Mouse (Mus musculus) frontal cortex, postnatal 25 days (tissue): ENCODE results near the gene Rhbdf1.
A peak's percentile ranks its signal among the peaks of the same experiment; 100 is the strongest.

Source experiments
- DNase-seq, 2 experiments: peaks; one replicate each; pipeline ENCODE4 v3.0.0; 2022; ENCODE audit warnings: low spot score in 2 of 2

Rhbdf1 gene

DNA sequence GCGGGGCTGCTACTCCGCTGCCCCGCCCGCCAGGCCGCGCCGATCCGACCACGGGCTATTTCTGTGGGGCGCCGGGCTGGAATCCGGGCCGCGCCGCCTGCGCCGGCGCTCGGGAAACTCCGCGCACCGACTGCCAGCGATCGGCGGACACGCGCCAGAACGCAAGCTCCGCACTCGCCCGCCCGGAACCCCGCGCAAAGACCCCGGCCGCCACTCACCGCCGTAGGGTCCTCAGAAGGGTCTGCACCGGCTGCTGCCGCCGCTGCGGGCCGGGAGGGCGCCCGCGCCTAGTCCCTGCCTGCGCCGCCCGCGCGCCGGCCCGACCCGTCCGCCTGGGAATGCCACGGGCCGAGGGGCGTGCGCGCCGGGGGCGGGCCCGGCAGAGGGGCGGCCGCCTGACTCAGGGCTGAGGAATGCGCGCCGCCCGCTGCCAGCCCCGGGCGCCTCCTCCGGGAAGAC lies at the start of gene Rhbdf1:
Rhbdf1 (minus strand) TSS at position 350 of the 459 bp plus-strand sequence.
- DNase-seq: no peak

DNA sequence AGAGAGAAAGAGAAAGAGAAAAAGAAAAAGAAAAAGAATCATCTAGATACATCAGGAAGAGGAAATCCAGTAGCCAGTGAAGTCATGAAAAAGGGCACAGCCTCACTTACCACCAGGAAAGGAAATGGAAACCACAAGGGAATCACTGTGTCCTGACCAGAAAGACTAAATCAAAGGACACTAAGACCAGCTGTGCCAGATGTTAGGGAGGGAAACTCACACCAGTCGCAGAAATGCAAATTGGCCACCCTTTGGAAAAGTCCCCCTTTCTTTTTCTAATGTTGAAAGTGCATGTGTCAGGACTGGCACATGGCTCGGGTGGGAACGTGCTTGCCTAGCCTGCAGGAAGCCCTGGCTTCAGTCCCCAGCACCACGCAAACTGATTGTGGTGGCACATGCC lies 49.1 kb upstream of the Rhbdf1 start:
- DNase-seq: no peak

DNA sequence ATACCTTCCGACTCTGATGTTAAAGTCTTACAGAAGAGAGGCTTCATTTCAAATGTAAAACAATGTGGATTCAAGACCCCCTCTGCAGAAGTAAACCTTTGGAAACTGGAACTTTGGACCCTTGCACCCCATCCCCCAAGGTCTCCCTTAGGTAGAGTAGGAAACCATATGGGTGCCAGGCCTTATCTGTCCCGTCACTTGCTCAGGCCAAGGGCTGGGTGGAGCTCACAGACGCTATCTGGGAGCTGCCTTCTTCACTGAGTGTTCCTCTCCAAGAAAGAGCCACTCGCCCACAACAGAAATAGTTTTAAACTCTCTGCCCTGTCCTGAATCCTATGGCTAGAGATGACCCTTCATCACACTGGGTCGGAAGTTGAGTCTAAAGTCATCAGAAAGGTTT lies 46.9 kb upstream of the Rhbdf1 start:
- no peak for DNase-seq

DNA sequence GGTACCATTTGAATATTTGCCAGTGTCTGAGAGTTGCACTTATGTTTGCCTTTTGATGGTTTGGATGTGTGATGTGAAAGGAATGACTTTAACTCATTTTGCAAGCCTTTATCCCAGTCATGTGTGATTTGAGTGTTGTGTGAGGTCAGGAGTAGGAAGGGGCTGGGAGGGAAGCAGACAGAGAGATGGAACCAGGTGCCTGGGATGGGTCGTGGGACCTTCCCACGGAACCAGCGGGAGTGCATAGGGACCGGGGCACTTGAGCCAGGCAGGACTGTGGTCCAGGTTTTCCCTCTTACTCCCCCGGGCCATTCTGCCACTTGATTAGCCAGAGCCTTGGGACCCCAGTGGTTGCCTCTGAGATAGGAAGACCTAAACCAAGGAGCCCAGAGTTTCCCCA lies 45.9 kb upstream of the Rhbdf1 start:
- DNase-seq: no peak

DNA sequence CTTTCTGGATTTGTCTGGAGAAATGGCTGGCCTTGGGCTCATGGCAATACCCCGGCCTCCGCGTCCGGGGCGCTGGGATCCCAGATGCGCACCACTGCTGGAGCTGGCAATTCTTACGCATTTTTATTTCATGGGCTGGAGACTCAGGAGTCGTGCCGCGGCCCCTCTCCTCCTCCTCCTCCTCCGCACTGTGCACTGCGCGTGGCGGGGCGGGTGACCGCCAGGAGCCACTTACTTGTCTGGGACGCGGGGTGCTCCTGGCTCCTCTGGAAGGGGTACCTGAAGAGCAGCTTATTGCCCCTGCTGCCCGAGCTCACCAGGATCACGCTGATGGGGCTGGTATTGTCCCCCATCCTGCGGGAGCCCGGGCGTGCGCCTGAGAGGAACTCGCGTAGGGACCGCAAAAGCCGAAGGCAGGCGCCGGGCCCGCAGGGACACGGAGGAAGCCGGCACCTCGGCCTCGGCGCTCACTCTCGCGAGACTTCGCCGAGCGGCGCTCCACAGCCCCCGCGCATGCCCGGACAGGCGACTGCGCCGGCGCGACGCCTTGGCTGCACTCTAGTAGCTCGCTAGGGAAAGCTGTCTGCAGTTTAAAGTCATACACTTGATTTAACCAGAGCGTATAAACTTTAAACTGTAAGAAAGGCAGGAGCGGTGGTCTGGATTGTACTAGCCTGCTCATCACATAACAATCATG lies 45.2 kb upstream of the Rhbdf1 start, which contains the start of gene Nprl3:
Nprl3 (minus strand) TSS at position 520 of the 697 bp plus-strand sequence.
- peak; percentile 85 to 92 for DNase-seq

DNA sequence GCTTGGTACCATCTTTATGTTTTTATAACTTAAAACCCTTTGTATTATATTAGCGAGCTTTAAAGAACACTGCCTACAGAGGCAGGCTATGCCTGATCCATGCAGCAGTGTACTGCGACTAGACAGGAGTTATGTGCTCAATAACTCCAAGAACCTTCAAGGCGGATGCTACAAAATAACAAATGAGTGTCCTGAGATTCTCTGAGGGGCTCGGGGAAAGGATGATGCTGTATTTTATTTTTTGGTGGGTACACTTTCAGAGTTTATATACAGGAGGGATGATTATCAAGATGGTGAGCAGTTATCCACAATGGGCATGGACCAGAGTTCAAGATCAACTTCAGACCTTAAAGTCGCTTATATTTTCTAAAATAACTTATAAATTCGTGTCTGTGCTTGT lies 44.7 kb upstream of the Rhbdf1 start:
- DNase-seq: no peak

DNA sequence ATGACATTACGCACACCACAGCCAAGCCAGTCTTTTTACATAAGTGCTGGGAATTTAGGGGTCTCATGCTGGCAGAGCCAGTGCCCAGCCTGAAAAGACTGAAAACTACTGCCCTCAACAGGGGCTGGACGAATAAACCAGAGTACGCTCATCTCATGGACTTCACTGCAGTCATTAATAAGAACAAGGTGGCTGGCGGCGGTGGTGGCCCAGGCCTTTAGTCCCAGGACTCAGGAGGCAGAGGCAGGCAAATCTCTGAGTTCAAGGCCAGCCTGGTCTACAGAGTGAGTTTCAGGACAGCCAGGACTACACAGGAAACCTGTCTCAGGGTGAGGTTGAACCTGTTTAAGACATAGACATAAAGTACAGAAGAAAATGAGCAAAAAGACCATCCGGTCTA lies 44.1 kb upstream of the Rhbdf1 start:
- DNase-seq: no peak

DNA sequence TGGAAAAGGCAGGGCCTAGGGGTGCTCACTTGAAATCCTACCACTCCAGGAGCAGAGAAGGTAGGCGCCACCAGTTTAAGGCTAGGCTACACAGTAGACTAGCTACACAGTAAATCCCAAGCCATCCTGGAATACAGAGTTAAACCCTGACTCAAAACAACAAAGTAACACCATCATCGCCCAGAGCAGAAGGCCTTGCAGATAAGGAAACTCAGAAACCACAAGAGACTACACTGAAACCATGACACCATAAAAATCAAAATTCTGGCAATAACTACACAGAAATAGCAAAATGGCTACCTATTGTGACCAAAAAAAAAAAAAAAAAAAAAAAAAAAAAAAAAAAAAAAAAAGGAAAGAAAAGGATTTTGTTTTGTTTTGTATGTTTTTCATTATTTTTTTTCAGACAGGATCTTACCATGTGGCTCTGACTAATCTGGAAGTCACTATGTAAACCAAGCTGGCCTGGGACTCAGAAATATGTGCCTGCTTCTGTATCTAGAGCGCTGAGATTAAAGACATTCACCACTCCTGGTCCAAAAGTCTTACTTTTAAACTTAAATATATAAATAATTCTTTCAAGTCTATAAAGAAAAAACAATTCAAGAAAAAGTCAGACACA lies 43.1 kb upstream of the Rhbdf1 start:
- no peak for DNase-seq

DNA sequence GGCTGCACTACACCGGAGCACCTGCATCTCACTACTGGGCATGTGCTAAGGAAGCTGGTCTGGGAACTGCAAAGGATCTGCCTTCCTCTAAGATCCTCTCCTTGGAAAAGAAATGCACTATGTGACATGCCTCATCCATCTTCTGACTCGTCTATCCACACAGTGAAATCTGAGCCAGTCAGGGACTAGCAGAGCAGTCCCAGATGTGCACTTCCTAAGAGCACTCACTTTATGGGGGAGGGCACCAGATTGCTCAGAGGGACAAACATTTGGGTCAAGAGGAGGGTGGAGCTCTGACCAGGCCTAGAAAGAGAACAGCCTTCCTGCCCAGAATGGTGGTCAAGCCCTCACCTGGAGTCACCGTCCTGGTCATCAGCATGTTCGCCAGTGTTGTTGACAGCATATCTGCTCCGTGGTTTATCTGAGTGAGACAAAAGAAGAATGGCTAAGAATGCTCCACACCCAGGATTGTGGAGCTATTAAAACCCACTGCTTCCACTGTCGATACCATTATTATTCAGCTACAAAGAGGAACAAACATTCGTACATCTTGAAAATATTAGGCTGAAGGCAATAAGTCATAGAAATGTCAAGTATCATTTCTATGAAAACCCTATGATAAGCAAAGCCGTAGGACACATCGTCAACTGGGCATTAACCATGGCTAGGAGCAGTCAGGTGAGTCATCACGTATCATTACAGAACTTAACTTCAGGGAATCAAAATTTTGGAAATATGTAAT lies 40.7 kb upstream of the Rhbdf1 start:
- no peak for DNase-seq

DNA sequence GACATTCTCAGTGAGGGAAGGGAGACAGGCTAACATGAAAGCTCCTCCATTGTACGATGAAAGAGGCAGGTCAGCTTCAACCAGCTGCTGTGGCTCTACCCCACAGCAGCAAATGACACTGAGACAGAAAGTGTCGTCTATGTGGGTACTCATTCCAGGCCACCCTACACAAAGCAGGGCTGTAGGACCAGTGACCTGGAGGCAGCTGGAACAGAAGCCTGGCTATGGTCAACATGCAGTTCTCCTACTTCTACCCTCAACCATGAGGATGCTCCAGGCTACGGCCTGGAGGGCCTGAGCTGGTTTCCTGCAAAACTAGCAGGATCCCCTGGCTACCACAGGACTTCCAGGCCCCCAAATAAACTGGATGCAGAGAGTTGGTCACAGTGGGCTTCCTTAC lies 34.5 kb upstream of the Rhbdf1 start:
- DNase-seq: no peak

DNA sequence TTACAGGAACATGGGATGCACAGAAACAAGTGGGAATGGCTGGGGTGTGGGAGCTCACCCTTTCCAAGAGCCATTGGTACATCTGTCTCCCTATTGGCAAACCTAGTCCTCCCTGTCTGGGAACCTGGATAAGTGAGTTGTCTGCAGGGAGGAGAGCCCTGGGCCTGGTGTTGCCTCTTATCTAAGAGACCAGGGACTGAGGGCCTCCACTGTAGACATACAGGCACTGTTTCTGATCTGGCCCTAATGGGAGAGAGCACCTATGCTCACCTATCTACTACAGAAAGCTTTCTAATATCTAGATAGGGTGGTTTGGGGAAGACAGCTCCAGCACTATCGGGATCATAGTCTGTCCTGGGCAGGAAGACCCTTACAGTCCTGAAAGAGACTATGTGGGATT lies 34.0 kb upstream of the Rhbdf1 start:
- DNase-seq: no peak

DNA sequence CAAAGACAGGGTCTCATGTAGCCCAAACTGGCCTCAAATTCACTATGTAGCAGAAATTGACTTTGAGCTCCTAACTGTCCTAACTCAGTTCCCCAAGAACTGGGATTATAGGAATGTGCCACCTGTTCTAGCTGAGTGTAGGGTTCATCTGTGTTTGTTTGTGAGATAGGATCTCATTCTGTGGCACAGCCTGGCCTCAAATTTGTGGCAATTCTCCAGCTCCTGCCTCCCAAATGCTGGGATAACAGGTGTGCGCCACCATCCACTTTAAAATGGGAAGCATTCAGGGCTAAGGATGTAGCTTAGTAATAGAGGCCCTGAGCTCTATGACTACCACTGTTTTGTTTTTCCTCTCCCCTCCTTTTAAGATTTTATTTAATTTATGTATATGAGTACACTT lies 31.0 kb upstream of the Rhbdf1 start:
- DNase-seq: no peak

DNA sequence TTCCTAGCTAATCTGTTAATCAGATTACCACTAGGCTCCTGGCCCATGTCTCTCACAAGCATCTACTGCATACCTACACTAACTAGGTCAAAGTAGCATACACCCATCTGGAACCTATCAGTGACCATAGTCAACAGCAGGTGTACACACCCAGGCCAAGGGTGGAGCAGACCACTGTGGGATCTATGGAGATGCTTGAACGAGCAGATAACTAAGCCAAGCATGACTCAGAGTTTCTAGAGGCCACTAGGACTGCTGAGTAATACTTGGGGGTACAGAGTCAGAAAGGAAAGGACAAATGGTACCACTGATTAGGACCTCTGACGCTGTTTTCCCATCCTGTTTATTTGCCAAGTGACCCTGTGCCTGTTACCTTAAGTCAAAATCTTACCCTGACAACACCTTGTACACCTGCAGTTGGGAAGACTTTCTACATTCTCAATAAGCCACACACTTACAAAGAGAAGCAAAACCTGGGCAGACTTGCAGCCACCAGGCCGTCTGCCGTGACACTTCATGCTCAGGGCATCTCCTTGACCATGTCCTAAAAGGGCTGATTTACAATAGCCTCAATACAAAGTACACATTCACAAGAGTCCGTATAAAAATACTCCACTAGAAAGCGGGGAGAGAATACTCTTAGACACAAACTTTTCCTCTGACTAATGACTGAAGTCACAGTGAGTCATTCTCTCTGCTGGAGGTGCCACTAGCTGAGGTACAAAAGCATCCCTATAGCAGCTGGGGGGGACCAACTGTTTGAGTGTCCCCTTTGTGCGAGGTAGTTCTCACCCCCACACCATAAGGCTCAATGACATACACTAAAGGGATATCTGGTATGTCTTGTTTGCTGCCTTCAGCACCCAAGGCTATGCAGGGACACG lies 29.0 kb upstream of the Rhbdf1 start:
- no peak for DNase-seq

DNA sequence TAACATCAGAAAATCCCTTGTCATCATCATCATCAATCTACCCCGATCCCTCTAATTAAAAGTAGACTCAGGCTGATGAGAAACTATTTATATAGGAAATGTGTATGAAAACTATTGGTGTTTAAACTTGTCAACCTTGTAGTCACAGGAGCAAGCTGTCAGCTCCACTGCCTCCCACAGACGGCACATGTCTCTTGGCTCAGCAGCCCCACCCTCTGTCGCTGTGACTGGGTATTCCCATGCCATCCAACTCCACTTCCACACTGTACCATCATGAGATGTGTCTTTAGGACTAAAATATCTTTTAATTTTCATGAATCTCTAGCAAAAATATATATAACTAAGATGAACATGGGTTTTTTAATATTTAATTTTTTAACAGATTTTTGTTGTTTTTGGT lies 26.2 kb upstream of the Rhbdf1 start:
- DNase-seq: no peak

DNA sequence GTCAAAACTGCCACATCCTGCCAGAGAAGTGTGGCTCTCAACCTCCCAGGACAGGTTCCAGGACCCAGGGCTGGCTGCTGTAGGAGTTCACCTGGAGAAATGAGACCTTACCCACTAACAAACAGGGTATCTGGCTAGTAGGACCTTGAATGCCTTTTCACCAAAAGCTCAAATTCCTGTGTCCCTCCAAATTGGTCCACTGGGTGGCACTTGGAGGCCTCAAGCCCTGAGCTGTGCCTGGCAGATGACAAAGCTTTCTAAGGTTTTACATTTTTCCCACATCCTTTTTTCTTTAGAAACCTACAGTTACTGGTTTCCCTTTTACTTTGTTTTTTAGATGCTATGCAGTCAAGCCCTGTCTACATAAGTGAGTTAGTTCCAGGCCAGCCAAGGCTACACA lies 25.0 kb upstream of the Rhbdf1 start:
- DNase-seq: no peak

DNA sequence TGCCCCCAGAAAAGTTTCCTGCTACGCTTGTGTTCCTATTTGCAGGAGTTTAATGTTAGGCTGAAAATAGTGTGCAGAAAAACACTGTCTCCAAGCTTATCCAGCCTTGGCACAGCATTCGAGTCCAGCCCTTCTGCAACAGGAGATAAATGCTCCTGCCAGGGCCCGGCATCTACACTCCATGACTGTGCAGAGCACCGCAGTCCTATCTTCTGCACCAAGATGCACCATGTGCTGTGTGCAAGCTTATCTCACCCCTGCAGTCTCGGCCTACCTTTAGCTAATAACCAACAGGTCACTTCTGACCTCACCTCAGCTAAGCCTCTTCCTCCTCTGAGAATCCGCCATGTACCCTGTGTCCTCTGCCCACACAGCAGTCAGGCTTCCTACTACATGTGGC lies 23.5 kb upstream of the Rhbdf1 start:
- no peak for DNase-seq

DNA sequence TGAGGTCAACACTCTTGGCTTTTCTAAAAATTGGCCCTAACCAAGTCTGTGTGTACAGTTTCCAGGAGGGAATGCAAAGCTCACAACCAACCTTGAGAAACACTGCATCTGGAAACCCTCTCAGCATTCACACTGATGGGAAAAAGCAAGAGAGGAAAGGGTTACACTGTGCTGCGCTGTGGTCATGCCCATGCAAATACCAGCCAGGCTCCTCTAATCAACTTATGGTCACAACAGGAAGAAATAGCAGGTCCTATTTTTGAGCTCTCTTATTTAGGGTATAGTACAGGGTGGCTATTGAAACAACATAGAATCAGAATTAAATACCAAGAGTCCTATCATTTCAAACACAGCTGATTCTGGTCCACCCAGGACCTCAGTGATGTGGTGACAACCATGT lies 22.5 kb upstream of the Rhbdf1 start:
- DNase-seq: no peak

DNA sequence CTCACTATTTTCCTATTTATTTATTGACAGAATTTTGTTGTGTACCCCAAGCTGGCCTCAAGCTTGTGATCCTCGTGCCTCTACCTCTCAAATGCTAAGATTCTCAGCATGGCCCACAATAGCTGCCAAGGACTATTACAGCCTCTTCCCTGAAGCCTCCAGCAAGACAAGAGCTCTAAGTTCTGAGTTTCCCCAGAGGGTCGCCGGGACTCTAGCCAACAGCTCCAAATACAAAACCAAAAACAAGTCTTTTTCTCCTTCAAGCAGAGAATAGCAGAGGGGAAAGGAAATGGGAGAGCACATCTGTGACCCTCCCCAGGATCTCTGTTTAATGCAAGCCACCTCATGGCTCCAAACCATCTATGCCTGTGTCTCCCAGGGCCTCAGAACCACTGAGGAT lies 22.0 kb upstream of the Rhbdf1 start:
- DNase-seq: no peak

DNA sequence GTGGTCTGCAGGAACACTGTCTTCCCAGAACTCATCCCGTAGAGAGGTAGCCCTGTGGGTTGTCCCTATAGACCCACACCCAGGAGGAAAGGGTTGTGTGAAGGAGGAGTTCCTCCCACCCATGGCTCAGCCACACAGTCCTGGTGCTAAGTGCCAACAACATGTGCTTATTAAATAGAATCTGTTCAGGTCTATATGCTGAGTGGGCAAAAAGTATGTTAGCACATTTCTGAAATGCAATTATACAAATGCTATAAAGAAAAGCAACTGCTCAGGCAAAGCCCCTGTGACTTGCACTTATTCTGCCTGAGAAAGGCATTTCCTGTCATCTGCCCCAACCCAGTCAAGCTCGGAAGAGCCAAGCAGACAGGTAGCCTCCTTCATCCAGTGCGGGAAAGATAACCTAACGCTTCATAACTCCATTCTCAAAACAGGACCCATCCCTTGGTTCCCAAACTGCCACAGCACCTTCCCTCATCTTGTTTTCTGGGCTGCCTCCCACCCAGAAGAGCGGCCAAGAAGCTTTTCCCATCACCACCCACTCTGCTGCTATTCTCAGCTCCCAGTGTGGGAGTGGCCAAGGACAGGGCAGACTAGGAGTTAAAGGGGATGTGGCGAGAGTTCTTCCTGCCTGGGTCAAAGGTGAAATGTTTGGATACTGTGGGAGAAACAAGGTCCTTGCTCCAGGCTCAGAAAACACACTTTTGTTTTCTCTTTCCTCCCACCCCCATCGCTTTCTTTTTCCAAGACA lies 21.3 kb upstream of the Rhbdf1 start:
- no peak for DNase-seq

DNA sequence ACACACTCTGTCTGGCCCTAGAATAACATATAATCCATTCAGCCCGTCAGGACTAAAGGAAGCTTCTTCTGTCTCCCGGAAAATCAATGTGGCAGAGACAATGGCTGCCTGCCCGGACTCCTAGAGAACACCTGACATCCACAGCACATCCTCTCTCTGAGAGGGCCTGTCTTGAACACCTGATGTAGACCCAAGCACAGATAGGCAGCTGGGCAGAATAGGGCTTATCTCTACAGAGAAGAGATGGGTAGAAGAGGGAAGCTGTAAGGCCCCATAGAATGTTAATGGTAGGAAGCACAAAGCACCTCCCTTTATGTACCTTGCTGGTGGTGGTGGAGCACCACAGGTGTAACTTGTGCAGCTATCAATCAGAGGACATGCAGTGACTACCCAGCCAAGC lies 20.1 kb upstream of the Rhbdf1 start:
- DNase-seq: no peak

DNA sequence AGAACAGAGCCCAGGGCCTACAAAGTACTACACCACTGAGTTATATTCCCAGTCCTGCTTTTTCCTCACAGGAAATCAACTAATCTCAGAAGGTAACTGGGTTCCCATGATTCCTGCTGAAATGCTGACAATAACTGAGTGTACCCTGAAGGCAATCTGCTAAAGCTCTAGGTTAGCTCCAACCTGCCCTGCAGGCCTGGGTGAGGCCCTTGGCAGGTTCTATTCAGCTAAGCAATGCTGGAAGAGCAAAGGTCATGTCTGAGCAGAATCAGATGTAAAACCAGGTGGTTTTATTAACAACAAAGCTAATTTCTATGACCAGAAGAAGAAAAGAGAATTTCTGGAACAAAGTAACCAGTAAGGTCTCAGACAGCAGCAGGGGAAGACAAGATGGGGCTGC lies 19.3 kb upstream of the Rhbdf1 start:
- DNase-seq: no peak
